8 mouse cellular contexts compared by ENCODE assay signal in the genomic region with DNA sequence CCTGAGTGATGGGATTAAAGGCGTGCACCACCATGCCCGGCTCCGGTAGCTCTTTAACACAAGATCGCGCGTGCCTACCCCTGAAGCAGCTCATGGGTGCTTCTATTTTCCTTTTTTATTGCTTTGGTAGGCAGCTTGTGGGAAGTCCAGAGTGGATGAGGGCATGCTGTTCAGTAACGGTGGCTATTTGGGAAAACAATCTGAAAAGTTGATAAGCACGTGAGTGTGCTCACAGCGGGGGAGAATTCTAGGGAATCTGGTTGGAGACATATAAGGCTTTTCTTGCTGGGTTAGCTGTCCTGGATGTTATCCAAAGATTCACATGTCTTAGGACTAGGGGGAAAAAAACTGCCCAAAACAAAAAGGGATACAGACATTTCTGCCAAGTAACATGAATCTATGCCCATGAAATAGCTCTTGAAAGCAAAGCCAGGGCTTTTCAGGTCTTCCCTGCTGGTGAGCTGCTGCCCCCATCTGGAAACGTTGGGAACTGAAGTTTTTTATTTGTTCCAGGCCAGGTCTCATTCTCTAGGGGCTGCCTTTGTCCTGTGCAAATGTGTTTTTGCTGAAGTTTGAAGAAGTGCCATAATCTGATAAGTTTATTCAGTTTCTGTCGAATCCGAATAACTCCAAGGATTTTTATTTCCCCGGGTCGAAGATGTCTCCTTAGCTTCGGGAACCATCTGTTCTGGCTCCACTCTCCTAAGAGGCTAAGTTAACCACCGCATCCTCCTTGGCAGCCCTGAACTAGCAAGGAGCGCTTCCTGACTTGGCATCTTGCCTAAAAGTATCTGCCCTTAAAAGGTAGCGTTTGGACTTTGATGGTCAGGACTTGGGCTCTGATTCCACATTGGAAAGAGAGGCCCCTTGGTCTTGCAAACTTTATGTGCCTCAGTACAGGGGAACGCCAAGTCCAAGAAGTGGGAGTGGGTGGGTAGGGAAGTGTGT. TPM values are rescaled to one million over a fixed set of nuclear protein-coding genes. Genes with fewer than 3 reads are reported as not detected.
DNase-seq lines count a peak whose midpoint lies in the region; ATAC-seq and TF ChIP-seq lines count a peak whose summit lies in the region.

No protein-coding gene starts in this region.

- no peak overlapping the region for H3K4me2 ChIP-seq in forebrain, embryonic 11.5 days (ENCODE audit: low read depth, low read length, severe bottlenecking)
- peak overlapping the region; percentile 35 for H3K4me2 ChIP-seq in heart, embryonic 15.5 days
- no peak overlapping the region for H3K4me2 ChIP-seq in liver, embryonic 14.5 days (ENCODE audit: low read depth)

- TF ChIP-seq POLR2A in olfactory bulb, adult 2 months (IDR thresholded peaks at IDR 0.05; ENCODE audit: insufficient read depth, low read depth, low read length): no peak

- 64% methylated on average over 19 of the region's 19 CpGs for WGBS in forebrain, embryonic 11.5 days
- 45% methylated on average over 19 of the region's 19 CpGs for WGBS in heart, embryonic 15.5 days
- WGBS in liver, embryonic 14.5 days (ENCODE audit: insufficient replicate concordance): 51% methylated on average over 19 of the region's 19 CpGs
- 51% methylated on average over 19 of the region's 19 CpGs for whole genome bisulfite sequencing in olfactory bulb, adult 2 months

- TF ChIP-seq CTCF in liver, embryonic 14.5 days (IDR thresholded peaks at IDR 0.05; ENCODE audit: low read depth): peak; percentile 78
- 0 out of 2 replicates have a peak, but pooled peaks have one; percentile 29 for TF ChIP-seq CTCF in olfactory bulb, adult 2 months (IDR thresholded peaks at IDR 0.05; ENCODE audit: insufficient read depth, low read depth, low read length)

- no peak overlapping the region for H3K4me3 ChIP-seq in forebrain, embryonic 11.5 days (ENCODE audit: low read depth, low read length)
- 0 out of 2 replicates have a peak overlapping the region, but pooled peaks have one; percentile 6 for H3K4me3 ChIP-seq in heart, embryonic 15.5 days
- H3K4me3 ChIP-seq in liver, embryonic 14.5 days (ENCODE audit: insufficient read depth in 1 of 2, low read depth in 2 of 2, low read length in 2 of 2): no peak overlapping the region
- H3K4me3 ChIP-seq in olfactory bulb, adult 2 months (ENCODE audit: insufficient read depth, low read depth, low read length): no peak overlapping the region

- no peaks in the 10 kb centered on the region for H3K36me3 ChIP-seq in forebrain, embryonic 11.5 days (ENCODE audit: control insufficient read depth, insufficient read depth, low read length)
- no peaks in the 10 kb centered on the region for H3K36me3 ChIP-seq in heart, embryonic 15.5 days
- H3K36me3 ChIP-seq in liver, embryonic 14.5 days (replicated peaks; ENCODE audit: control insufficient read depth, insufficient read depth, low read depth): no peaks in the 10 kb centered on the region

- TF ChIP-seq EP300 in liver, embryonic 14.5 days (IDR thresholded peaks at IDR 0.05; ENCODE audit: low read depth): no peak

- H3K27ac ChIP-seq in forebrain, embryonic 11.5 days (ENCODE audit: low read depth, low read length): no peak overlapping the region
- no peak overlapping the region for H3K27ac ChIP-seq in heart, embryonic 15.5 days
- no peak overlapping the region for H3K27ac ChIP-seq in liver, embryonic 14.5 days
- no peak overlapping the region for H3K27ac ChIP-seq in olfactory bulb, adult 2 months (ENCODE audit: insufficient read depth, low read depth, low read length)

- no peak overlapping the region for H3K9ac ChIP-seq in forebrain, embryonic 11.5 days (ENCODE audit: low read length)
- H3K9ac ChIP-seq in heart, embryonic 15.5 days: no peak overlapping the region
- H3K9ac ChIP-seq in liver, embryonic 14.5 days (replicated peaks): no peak overlapping the region

- ATAC-seq in forebrain, embryonic 11.5 days (replicated peaks; ENCODE audit: low FRiP score): peak; percentile 78; the same call in 1 of the 2 replicates
- ATAC-seq in heart, embryonic 15.5 days (replicated peaks; ENCODE audit: insufficient number of reproducible peaks, insufficient read depth, low FRiP score, low read depth): no peak; the same call in 1 of the 2 replicates
- ATAC-seq in liver, embryonic 14.5 days (ENCODE audit: insufficient read depth): no peak

- no peaks in the 10 kb centered on the region for H3K4me1 ChIP-seq in forebrain, embryonic 11.5 days (replicated peaks; ENCODE audit: control insufficient read depth, insufficient read depth, low read length)
- peaks cover 5% of the 10 kb centered on the region for H3K4me1 ChIP-seq in heart, embryonic 15.5 days (replicated peaks)
- no peaks in the 10 kb centered on the region for H3K4me1 ChIP-seq in liver, embryonic 14.5 days (replicated peaks; ENCODE audit: control insufficient read depth in 2 of 2, insufficient read depth in 2 of 2, low read length in 1 of 2)
- H3K4me1 ChIP-seq in olfactory bulb, adult 2 months (ENCODE audit: control insufficient read depth, insufficient read depth, low read length): no peaks in the 10 kb centered on the region

- H3K9me3 ChIP-seq in forebrain, embryonic 11.5 days (ENCODE audit: control insufficient read depth, low read length): no peaks in the 10 kb centered on the region
- no peaks in the 10 kb centered on the region for H3K9me3 ChIP-seq in heart, embryonic 15.5 days (replicated peaks)
- no peaks in the 10 kb centered on the region for H3K9me3 ChIP-seq in liver, embryonic 14.5 days (ENCODE audit: control insufficient read depth, low read length)

- H3K27me3 ChIP-seq in forebrain, embryonic 11.5 days (ENCODE audit: control insufficient read depth, insufficient read depth, low read length): no peaks in the 10 kb centered on the region
- no peaks in the 10 kb centered on the region for H3K27me3 ChIP-seq in heart, embryonic 15.5 days
- no peaks in the 10 kb centered on the region for H3K27me3 ChIP-seq in liver, embryonic 14.5 days (ENCODE audit: control insufficient read depth, insufficient read depth, low read length)

- DNase-seq in ES-CJ7 (ENCODE audit: low read depth, low spot score): peak; percentile 67
- DNase-seq in c-Kit-positive CD71-negative TER-119-negative erythroid progenitor cells, embryonic 14.5 days (ENCODE audit: low read depth): peak; percentile 67
- peak; percentile 80 for DNase-seq in forebrain, embryonic 11.5 days (ENCODE audit: low spot score)
- peak; percentile 80 to 90 for DNase-seq in kidney, postnatal 25 days
- peak; percentile 13 to 35 (median 16) for DNase-seq in liver, embryonic 14.5 days (ENCODE audit: low read depth in 3 of 3, low spot score in 3 of 3)
- DNase-seq in thymus, postnatal 0 days (ENCODE audit: low spot score): peak; percentile 75

RNA-seq across cellular contexts. Expression of a gene that starts 24.8 kb away (rescaled TPM):
- not detected in 2 replicates for polyA plus RNA-seq in forebrain, embryonic 11.5 days (2014; fragmentation: Nextera tagmentation; extraction: Ambion mirVana)
- polyA plus RNA-seq in heart, embryonic 15.5 days (2015; fragmentation: Nextera tagmentation; extraction: Ambion mirVana): 0.08 and 0.76 TPM in 2 replicates
- 12.1 and 24.5 TPM in 2 replicates for polyA plus RNA-seq in liver, embryonic 14.5 days (2012; rRNA removed)
- 71.1 and 81.8 TPM in 2 replicates for polyA plus RNA-seq in liver, embryonic 14.5 days (2014; fragmentation: Nextera tagmentation; extraction: Ambion mirVana)
- not detected in 2 replicates for polyA plus RNA-seq in olfactory bulb, adult 2 months (2012; ENCODE audit: insufficient read depth, insufficient read length, low replicate concordance, missing spikeins)
- polyA plus RNA-seq in thymus, postnatal 0 days (2015; fragmentation: Nextera tagmentation; extraction: Ambion mirVana): 0.14 and 0.20 TPM in 2 replicates

Comparison
In these comparisons a context has a peak if more than half of its experiments do, and no peak if none do; other contexts are left out.
1. DNase-seq: peak in every context shown above with its lines; median percentile 85 in kidney, postnatal 25 days; 80 in forebrain, embryonic 11.5 days; 75 in thymus, postnatal 0 days; 67 in ES-CJ7; 67 in c-Kit-positive CD71-negative TER-119-negative erythroid progenitor cells, embryonic 14.5 days; 16 in liver, embryonic 14.5 days.